Mouse (Mus musculus) heart, embryonic 11.5 days (tissue): ENCODE measurements around the gene Amn1. TPM values are rescaled to one million over a fixed set of nuclear protein-coding genes. Genes with fewer than 3 reads are reported as not detected.

Experiments used
- ATAC-seq: fragments of 200-750 bp; cut with Nextera tagmentation; replicated peaks from 2 replicates; pipeline ENCODE4 v1.8.0; 2017; ENCODE audit warnings: moderate library complexity; ENCODE audit not compliant: insufficient number of reproducible peaks, low FRiP score, low TSS enrichment
- H3K27ac ChIP-seq: fragments of 300-500 bp; sonication (generic); 2 replicates; pipeline ENCODE4 v1.5.1; 2014; ENCODE audit warnings: mild to moderate bottlenecking, low read depth, low read length
- H3K27me3 ChIP-seq: fragments of 300-500 bp; sonication (generic); 2 replicates; pipeline ENCODE4 v1.6.1; 2014; ENCODE audit warnings: mild to moderate bottlenecking, low read length, mixed read lengths; ENCODE audit not compliant: control insufficient read depth, insufficient read depth
- H3K36me3 ChIP-seq: fragments of 300-500 bp; sonication (generic); 2 replicates; pipeline ENCODE4 v1.6.1; 2014; ENCODE audit warnings: mild to moderate bottlenecking, low read length, moderate library complexity, mixed read lengths; ENCODE audit not compliant: control insufficient read depth, insufficient read depth
- H3K4me1 ChIP-seq: fragments of 300-500 bp; sonication (generic); 2 replicates; pipeline ENCODE4 v1.6.1; 2014; ENCODE audit warnings: low read length; ENCODE audit not compliant: control insufficient read depth, insufficient read depth
- H3K4me2 ChIP-seq: fragments of 300-500 bp; sonication (generic); 2 replicates; pipeline ENCODE4 v1.6.1; 2014; ENCODE audit warnings: mild to moderate bottlenecking, moderate library complexity
- H3K4me3 ChIP-seq: fragments of 300-500 bp; sonication (generic); 2 replicates; pipeline ENCODE4 v1.5.1; 2014; ENCODE audit warnings: low read depth, low read length
- H3K9ac ChIP-seq: fragments of 300-500 bp; sonication (generic); 2 replicates; pipeline ENCODE4 v1.6.1; 2014; ENCODE audit warnings: mild to moderate bottlenecking, low read depth, low read length, moderate library complexity
- H3K9me3 ChIP-seq: fragments of 300-500 bp; sonication (generic); replicated peaks from 2 replicates; pipeline ENCODE4 v1.6.1; 2016; ENCODE audit warnings: low read length; ENCODE audit not compliant: control insufficient read depth
- WGBS: fragments of 180-500 bp; shearing (Covaris S2); extraction: QIAGEN DNeasy Blood & Tissue Kit; methylation state at CpG from one replicate; pipeline ENCODE4 v1.1.7; 2014; ENCODE audit not compliant: insufficient replicate concordance; 5-methylcytosine and 5-hydroxymethylcytosine counted together
- polyA plus RNA-seq: library from polyadenylated mRNA; unstranded; fragments of >200 nt; fragmentation: Nextera tagmentation; extraction: Ambion mirVana; gene quantifications from 2 replicates; pipeline ENCODE4 v1.2.1, GENCODE M21; 2014

Gene Amn1
- polyA plus RNA-seq, result 24.8 and 28.0 TPM in 2 replicates

GRCm38 (mm10) chr6:149188041-149188924, at the start of gene Amn1:
Gene Amn1 (minus strand): TSS chr6:149188712.
- 1% methylated on average over 34 of the region's 34 CpGs for WGBS
- peak; percentile 97 for ATAC-seq

GRCm38 (mm10) chr6:149236807-149237206, 48.3 kb upstream of the Amn1 start:
- Histone ChIP-seq H3K4me2 (no peak overlapping the region), H3K9ac (no peak overlapping the region), H3K27ac (no peak overlapping the region), H3K36me3 (no peaks in the 10 kb centered on the region), H3K4me1 (no peaks in the 10 kb centered on the region), H3K9me3 (no peaks in the 10 kb centered on the region; the same call in 1 of the 2 replicates), H3K27me3 (no peaks in the 10 kb centered on the region), H3K4me3 (no peak overlapping the region)
- ATAC-seq, result no peak
- WGBS, result 82% methylated on average over 2 of the region's 2 CpGs

More at GRCm38 (mm10) chr6:149188041-149188924, at the start of gene Amn1:
- Histone ChIP-seq H3K4me3 (peak within 1 kb of the TSS; percentile 70), H3K4me2 (peak within 1 kb of the TSS; percentile 73), H3K27me3 (no peaks in the 10 kb centered on the region), H3K4me1 (peaks cover 5% of the 10 kb centered on the region), H3K9ac (peak within 1 kb of the TSS; percentile 89), H3K27ac (peak within 1 kb of the TSS; percentile 91), H3K36me3 (peaks cover 8% of the 10 kb centered on the region), H3K9me3 (no peaks in the 10 kb centered on the region)

- ATAC-seq, result no peak
- WGBS, result 79% methylated on average over 3 of the region's 3 CpGs
- no peak overlapping the region for H3K27ac ChIP-seq
These were observed 45.4 kb upstream of the Amn1 start for GRCm38 (mm10) chr6:149233918-149234317.

GRCm38 (mm10) chr6:149224751-149225150, 36.2 kb upstream of the Amn1 start:
- Histone ChIP-seq H3K4me3 (no peak overlapping the region), H3K4me1 (no peaks in the 10 kb centered on the region), H3K27ac (no peak overlapping the region), H3K4me2 (no peak overlapping the region), H3K27me3 (no peaks in the 10 kb centered on the region), H3K36me3 (no peaks in the 10 kb centered on the region), H3K9me3 (no peaks in the 10 kb centered on the region), H3K9ac (no peak overlapping the region)
- 95% methylated on average over 4 of the region's 4 CpGs for WGBS
- no peak for ATAC-seq

More at GRCm38 (mm10) chr6:149233918-149234317, 45.4 kb upstream of the Amn1 start:
- no peak overlapping the region for H3K4me3 ChIP-seq
- no peaks in the 10 kb centered on the region for H3K4me1 ChIP-seq
- no peaks in the 10 kb centered on the region for H3K9me3 ChIP-seq
- no peaks in the 10 kb centered on the region for H3K27me3 ChIP-seq
- H3K9ac ChIP-seq, result no peak overlapping the region
- H3K36me3 ChIP-seq, result no peaks in the 10 kb centered on the region
- no peak overlapping the region for H3K4me2 ChIP-seq

GRCm38 (mm10) chr6:149221296-149221695, 32.8 kb upstream of the Amn1 start:
- no peaks in the 10 kb centered on the region for H3K4me1 ChIP-seq
- H3K4me2 ChIP-seq, result no peak overlapping the region
- H3K27ac ChIP-seq, result no peak overlapping the region
- H3K9me3 ChIP-seq, result no peaks in the 10 kb centered on the region
- no peaks in the 10 kb centered on the region for H3K36me3 ChIP-seq
- no peak for ATAC-seq
- no peaks in the 10 kb centered on the region for H3K27me3 ChIP-seq
- no peak overlapping the region for H3K4me3 ChIP-seq
- H3K9ac ChIP-seq, result no peak overlapping the region

- Histone ChIP-seq H3K36me3 (no peaks in the 10 kb centered on the region), H3K9me3 (no peaks in the 10 kb centered on the region), H3K4me2 (no peak overlapping the region), H3K27ac (no peak overlapping the region), H3K4me1 (no peaks in the 10 kb centered on the region), H3K9ac (no peak overlapping the region), H3K4me3 (no peak overlapping the region), H3K27me3 (no peaks in the 10 kb centered on the region)
- ATAC-seq, result no peak
These were observed 10.1 kb upstream of the Amn1 start for GRCm38 (mm10) chr6:149198572-149198971.

GRCm38 (mm10) chr6:149197116-149197515, 8.6 kb upstream of the Amn1 start:
- Histone ChIP-seq H3K4me3 (no peak overlapping the region), H3K4me1 (no peaks in the 10 kb centered on the region), H3K9me3 (no peaks in the 10 kb centered on the region), H3K4me2 (no peak overlapping the region), H3K9ac (no peak overlapping the region), H3K27me3 (no peaks in the 10 kb centered on the region), H3K36me3 (no peaks in the 10 kb centered on the region), H3K27ac (no peak overlapping the region)
- WGBS, result 64% methylated on average over 3 of the region's 3 CpGs
- ATAC-seq, result no peak

- peak overlapping the region; percentile 62; the same call in 1 of the 2 replicates for H3K27ac ChIP-seq
- 54% methylated on average over 5 of the region's 5 CpGs for WGBS
- no peaks in the 10 kb centered on the region for H3K9me3 ChIP-seq
- no peak overlapping the region for H3K9ac ChIP-seq
- ATAC-seq, result peak; percentile 79
- no peaks in the 10 kb centered on the region for H3K27me3 ChIP-seq
- H3K4me3 ChIP-seq, result no peak overlapping the region
- no peaks in the 10 kb centered on the region for H3K4me1 ChIP-seq
- H3K4me2 ChIP-seq, result no peak overlapping the region
- no peaks in the 10 kb centered on the region for H3K36me3 ChIP-seq
These were observed 4.9 kb upstream of the Amn1 start for GRCm38 (mm10) chr6:149193276-149193905.
